Mouse (Mus musculus): Measurements from ENCODE around the gene Slirp.

DNA sequence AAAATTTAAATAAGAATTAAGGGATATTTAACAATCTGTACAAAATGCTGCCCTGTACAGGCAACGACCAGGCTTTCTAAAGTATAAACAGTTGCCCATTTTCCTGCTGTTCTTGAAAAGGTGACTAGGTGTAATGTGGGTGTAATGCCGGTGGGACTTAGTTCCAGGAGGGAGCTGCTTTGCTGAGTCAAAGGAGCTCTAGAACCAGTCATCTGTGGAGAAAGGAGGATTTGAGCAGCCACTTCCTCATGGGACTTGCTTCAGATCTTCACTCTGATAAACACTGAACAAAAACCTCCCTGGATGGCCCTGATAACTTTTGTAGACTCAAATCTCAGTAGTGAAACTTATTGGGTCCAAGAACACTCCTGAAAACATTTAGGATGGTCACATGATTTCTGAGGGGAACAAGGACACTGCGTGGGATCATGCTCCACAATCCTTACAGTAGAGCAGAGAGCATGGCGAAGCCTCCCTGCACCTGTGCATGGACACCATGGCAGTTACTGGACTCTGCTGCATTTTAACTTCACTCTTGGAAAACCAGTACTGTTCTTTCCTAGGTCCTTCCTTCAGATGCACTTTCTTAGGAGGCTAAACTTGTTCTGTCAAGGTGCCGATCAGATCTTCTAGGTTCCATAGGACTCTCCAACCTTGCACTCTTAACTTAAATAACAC lies 17.2 kb upstream of the Slirp start:
- TF ChIP-seq CTCF (IDR thresholded peaks at IDR 0.05; ENCODE audit: borderline replicate concordance, extremely low read depth, insufficient read depth, insufficient read length) (no peak), POLR2A (IDR thresholded peaks at IDR 0.05; ENCODE audit: borderline replicate concordance, extremely low read depth, insufficient read depth, insufficient read length, poor library complexity, severe bottlenecking) (no peak)
